Mouse (Mus musculus): ENCODE measurements around the gene Npw. TPM values are rescaled to one million over a fixed set of nuclear protein-coding genes. Genes with fewer than 3 reads are reported as not detected.
A peak's percentile ranks its signal among the peaks of the same experiment; 100 is the strongest.

The Npw gene
- total and polyA plus RNA-seq, 2 experiments from 2014 or later, result not detected

- WGBS, result 75% methylated on average over 10 of the region's 10 CpGs
Measured at GRCm38 (mm10) chr17:24648731-24649377, 9.4 kb downstream of the Npw start.

GRCm38 (mm10) chr17:24647493-24647892, 10.8 kb downstream of the Npw start:
- WGBS, result 68% methylated on average over 11 of the region's 11 CpGs
- no peak for TF ChIP-seq EP300 (IDR thresholded peaks at IDR 0.05; ENCODE audit: low read depth)
- no peak for TF ChIP-seq CTCF (IDR thresholded peaks at IDR 0.05; ENCODE audit: low read depth)
- H3K4me2 ChIP-seq (ENCODE audit: low read depth, low read length), result peak overlapping the region; percentile 97

More at GRCm38 (mm10) chr17:24648731-24649377, 9.4 kb downstream of the Npw start:
- Histone ChIP-seq H3K27me3 (ENCODE audit: control insufficient read depth, insufficient read depth, low read length) (peaks cover 7% of the 10 kb centered on the region; the same call in 1 of the 2 replicates), H3K9me3 (replicated peaks; ENCODE audit: control insufficient read depth, low read length) (no peaks in the 10 kb centered on the region), H3K4me1 (ENCODE audit: control insufficient read depth, insufficient read depth) (peaks cover 13% of the 10 kb centered on the region; the same call in 1 of the 2 replicates), H3K4me2 (ENCODE audit: low read depth, low read length) (peak overlapping the region; percentile 97), H3K9ac (replicated peaks; ENCODE audit: low read depth, low read length) (peak overlapping the region; percentile 83), H3K27ac (ENCODE audit: low read depth) (peak overlapping the region; percentile 91), H3K4me3 (ENCODE audit: low read depth, low read length) (peak overlapping the region; percentile 81), H3K36me3 (replicated peaks; ENCODE audit: control insufficient read depth, insufficient read depth, low read length) (no peaks in the 10 kb centered on the region)
- no peak for TF ChIP-seq EP300 (IDR thresholded peaks at IDR 0.05; ENCODE audit: low read depth)
- no peak for TF ChIP-seq CTCF (IDR thresholded peaks at IDR 0.05; ENCODE audit: low read depth)
- ATAC-seq (ENCODE audit: insufficient read depth, low read depth) (no peak), DNase-seq (ENCODE audit: low spot score) (no peak)

GRCm38 (mm10) chr17:24646381-24646780, 11.9 kb downstream of the Npw start:
- H3K36me3 ChIP-seq (replicated peaks; ENCODE audit: control insufficient read depth, insufficient read depth, low read length), result no peaks in the 10 kb centered on the region
- peak overlapping the region; percentile 91 for H3K27ac ChIP-seq (ENCODE audit: low read depth)
- H3K9me3 ChIP-seq (replicated peaks; ENCODE audit: control insufficient read depth, low read length), result no peaks in the 10 kb centered on the region
- no peak overlapping the region for H3K9ac ChIP-seq (replicated peaks; ENCODE audit: low read depth, low read length)
- peaks cover 13% of the 10 kb centered on the region; the same call in 1 of the 2 replicates for H3K4me1 ChIP-seq (ENCODE audit: control insufficient read depth, insufficient read depth)
- H3K4me2 ChIP-seq (ENCODE audit: low read depth, low read length), result no peak overlapping the region
- no peak overlapping the region for H3K4me3 ChIP-seq (ENCODE audit: low read depth, low read length)
- WGBS, result 71% methylated on average over 4 of the region's 4 CpGs
- H3K27me3 ChIP-seq (ENCODE audit: control insufficient read depth, insufficient read depth, low read length), result peaks cover 7% of the 10 kb centered on the region; the same call in 1 of the 2 replicates
- no peak for TF ChIP-seq EP300 (IDR thresholded peaks at IDR 0.05; ENCODE audit: low read depth)
- no peak for TF ChIP-seq CTCF (IDR thresholded peaks at IDR 0.05; ENCODE audit: low read depth)
- ATAC-seq (ENCODE audit: insufficient read depth, low read depth), result no peak
- DNase-seq (ENCODE audit: low spot score), result no peak

More at GRCm38 (mm10) chr17:24647493-24647892, 10.8 kb downstream of the Npw start:
- Histone ChIP-seq H3K9me3 (replicated peaks; ENCODE audit: control insufficient read depth, low read length) (no peaks in the 10 kb centered on the region), H3K36me3 (replicated peaks; ENCODE audit: control insufficient read depth, insufficient read depth, low read length) (no peaks in the 10 kb centered on the region), H3K27ac (ENCODE audit: low read depth) (peak overlapping the region; percentile 91), H3K27me3 (ENCODE audit: control insufficient read depth, insufficient read depth, low read length) (peaks cover 7% of the 10 kb centered on the region; the same call in 1 of the 2 replicates), H3K9ac (replicated peaks; ENCODE audit: low read depth, low read length) (peak overlapping the region; percentile 32; the same call in 1 of the 2 replicates), H3K4me1 (ENCODE audit: control insufficient read depth, insufficient read depth) (peaks cover 13% of the 10 kb centered on the region; the same call in 1 of the 2 replicates), H3K4me3 (ENCODE audit: low read depth, low read length) (peak overlapping the region; percentile 81)
- no peak for DNase-seq (ENCODE audit: low spot score)
- ATAC-seq (ENCODE audit: insufficient read depth, low read depth), result no peak

GRCm38 (mm10) chr17:24645916-24646315, 12.3 kb downstream of the Npw start:
- H3K4me2 ChIP-seq (ENCODE audit: low read depth, low read length), result peak overlapping the region; percentile 23; the same call in 1 of the 2 replicates
- H3K4me3 ChIP-seq (ENCODE audit: low read depth, low read length), result no peak overlapping the region
- no peak for TF ChIP-seq CTCF (IDR thresholded peaks at IDR 0.05; ENCODE audit: low read depth)
- no peak for TF ChIP-seq EP300 (IDR thresholded peaks at IDR 0.05; ENCODE audit: low read depth)
- DNase-seq (ENCODE audit: low spot score) (no peak), ATAC-seq (ENCODE audit: insufficient read depth, low read depth) (no peak)
- peaks cover 2% of the 10 kb centered on the region; the same call in 1 of the 2 replicates for H3K36me3 ChIP-seq (replicated peaks; ENCODE audit: control insufficient read depth, insufficient read depth, low read length)
- H3K27me3 ChIP-seq (ENCODE audit: control insufficient read depth, insufficient read depth, low read length), result peaks cover 7% of the 10 kb centered on the region; the same call in 1 of the 2 replicates
- H3K27ac ChIP-seq (ENCODE audit: low read depth), result peak overlapping the region; percentile 91
- H3K9me3 ChIP-seq (replicated peaks; ENCODE audit: control insufficient read depth, low read length), result no peaks in the 10 kb centered on the region
- 0 out of 2 replicates have a peak overlapping the region, but pooled peaks have one; percentile 26 for H3K9ac ChIP-seq (replicated peaks; ENCODE audit: low read depth, low read length)
- WGBS, result 63% methylated on average over 3 of the region's 3 CpGs
- peaks cover 13% of the 10 kb centered on the region; the same call in 1 of the 2 replicates for H3K4me1 ChIP-seq (ENCODE audit: control insufficient read depth, insufficient read depth)

GRCm38 (mm10) chr17:24644875-24645721, 13.2 kb downstream of the Npw start:
- no peaks in the 10 kb centered on the region for H3K9me3 ChIP-seq (replicated peaks; ENCODE audit: control insufficient read depth, low read length)
- DNase-seq (ENCODE audit: low spot score) (no peak), ATAC-seq (ENCODE audit: insufficient read depth, low read depth) (peak; percentile 64)
- H3K4me1 ChIP-seq (ENCODE audit: control insufficient read depth, insufficient read depth), result peaks cover 9% of the 10 kb centered on the region; the same call in 1 of the 2 replicates
- WGBS, result 61% methylated on average over 9 of the region's 9 CpGs
- H3K9ac ChIP-seq (replicated peaks; ENCODE audit: low read depth, low read length), result peak overlapping the region; percentile 51
- H3K4me3 ChIP-seq (ENCODE audit: low read depth, low read length), result peak overlapping the region; percentile 34
- H3K36me3 ChIP-seq (replicated peaks; ENCODE audit: control insufficient read depth, insufficient read depth, low read length), result peaks cover 10% of the 10 kb centered on the region
- peak overlapping the region; percentile 91 for H3K27ac ChIP-seq (ENCODE audit: low read depth)
- H3K4me2 ChIP-seq (ENCODE audit: low read depth, low read length), result peak overlapping the region; percentile 56
- peaks cover 7% of the 10 kb centered on the region; the same call in 1 of the 2 replicates for H3K27me3 ChIP-seq (ENCODE audit: control insufficient read depth, insufficient read depth, low read length)
- TF ChIP-seq CTCF (IDR thresholded peaks at IDR 0.05; ENCODE audit: low read depth), result no peak
- TF ChIP-seq EP300 (IDR thresholded peaks at IDR 0.05; ENCODE audit: low read depth), result peak; percentile 85
